Mouse (Mus musculus) CH12F3 (cell line): ENCODE measurements around the gene Atad5.
"Not testable (repeated sequence)": the region's sequence is repeated elsewhere in the genome, so short reads cannot be mapped to it uniquely, and the experiment has no call there.

Experiments
- in situ Hi-C: fragments of 300-500 bp; cut with MboI; formaldehyde crosslinking; loops from 2 replicates; pipeline ENCODE4 v1.14.3; 2020; ENCODE audit warnings: low sequenced_read_pairs

Atad5 gene

GRCm38 (mm10) chr11:80176911-80177895, 88.0 kb downstream of the Atad5 start:
- in situ Hi-C loops, result no loop called here

GRCm38 (mm10) chr11:80178316-80178715, 89.1 kb downstream of the Atad5 start:
- in situ Hi-C loops, result no loop called here

GRCm38 (mm10) chr11:80181021-80181749, 92.0 kb downstream of the Atad5 start:
- in situ Hi-C loops, result no loop called here

- in situ Hi-C loops, result not testable (repeated sequence)
These were observed 94.0 kb downstream of the Atad5 start for GRCm38 (mm10) chr11:80183054-80183704.

GRCm38 (mm10) chr11:80183705-80184255, 94.6 kb downstream of the Atad5 start, which contains the start of gene Rnf135:
Gene Rnf135, plus strand, starts transcription at chr11:80183851.
- in situ Hi-C loops, result no loop called here

- in situ Hi-C loops, result no loop called here
These were observed 95.4 kb downstream of the Atad5 start for GRCm38 (mm10) chr11:80184531-80185071.
